Mouse (Mus musculus) kidney, postnatal 0 days (tissue): ENCODE measurements around the gene Samd4b. TPM values are rescaled to one million over a fixed set of nuclear protein-coding genes. Genes with fewer than 3 reads are reported as not detected.
"Not testable (repeated sequence)": the region's sequence is repeated elsewhere in the genome, so short reads cannot be mapped to it uniquely, and the experiment has no call there.

ENCODE experiments used
- ATAC-seq: fragments of 200-750 bp; cut with Nextera tagmentation; replicated peaks from 2 replicates; pipeline ENCODE4 v1.8.0; 2017; ENCODE audit warnings: low read depth, moderate number of reproducible peaks, moderate TSS enrichment, moderate library complexity; ENCODE audit not compliant: low FRiP score
- DNase-seq: peaks from one replicate; pipeline ENCODE4 v3.0.0-alpha.2; 2016; ENCODE audit warnings: low spot score
- H3K27ac ChIP-seq: fragments of 300-500 bp; sonication (generic); 2 replicates; pipeline ENCODE4 v1.5.1; 2014; ENCODE audit warnings: mild to moderate bottlenecking
- H3K27me3 ChIP-seq: fragments of 300-500 bp; sonication (generic); 2 replicates; pipeline ENCODE4 v1.6.1; 2014; ENCODE audit warnings: low read length, mixed read lengths; ENCODE audit not compliant: insufficient read depth
- H3K36me3 ChIP-seq: fragments of 300-500 bp; sonication (generic); 2 replicates; pipeline ENCODE4 v1.6.1; 2014; ENCODE audit warnings: low read length, mixed read lengths; ENCODE audit not compliant: insufficient read depth
- H3K4me1 ChIP-seq: fragments of 300-500 bp; sonication (generic); replicated peaks from 2 replicates; pipeline ENCODE4 v1.6.1; 2014; ENCODE audit warnings: antibody characterized with exemption, low read length, mixed read lengths; ENCODE audit not compliant: insufficient read depth
- H3K4me2 ChIP-seq: fragments of 300-500 bp; sonication (generic); 2 replicates; pipeline ENCODE4 v1.6.1; 2014; ENCODE audit warnings: mild to moderate bottlenecking, low read length, moderate library complexity, mixed read lengths
- H3K4me3 ChIP-seq: fragments of 300-500 bp; sonication (generic); replicated peaks from 2 replicates; pipeline ENCODE4 v1.5.1; 2014; ENCODE audit warnings: low read depth, low read length
- H3K9ac ChIP-seq: fragments of 300-500 bp; sonication (generic); 2 replicates; pipeline ENCODE4 v1.6.1; 2014; ENCODE audit warnings: low read depth, low read length
- H3K9me3 ChIP-seq: fragments of 300-500 bp; sonication (generic); replicated peaks from 2 replicates; pipeline ENCODE4 v1.6.1; 2016; ENCODE audit warnings: low read length, inconsistent platforms, mixed read lengths
- CTCF ChIP-seq: IDR thresholded peaks from 2 replicates; pipeline ENCODE4 v1.5.1; 2016; ENCODE audit warnings: antibody characterized with exemption, low read depth, mild to moderate bottlenecking, moderate library complexity
- WGBS: fragments of 180-500 bp; shearing (Covaris S2); extraction: QIAGEN DNeasy Blood & Tissue Kit; methylation state at CpG from one replicate; pipeline ENCODE4 v1.1.7; 2014; 5-methylcytosine and 5-hydroxymethylcytosine counted together
- polyA plus RNA-seq: library from polyadenylated mRNA; unstranded; fragments of >200 nt; fragmentation: Nextera tagmentation; extraction: Ambion mirVana; gene quantifications from 2 replicates; pipeline ENCODE4 v1.2.1, GENCODE M21; 2015

Gene Samd4b
- polyA plus RNA-seq, 1 experiment from 2014 or later = 19.5 TPM

DNA sequence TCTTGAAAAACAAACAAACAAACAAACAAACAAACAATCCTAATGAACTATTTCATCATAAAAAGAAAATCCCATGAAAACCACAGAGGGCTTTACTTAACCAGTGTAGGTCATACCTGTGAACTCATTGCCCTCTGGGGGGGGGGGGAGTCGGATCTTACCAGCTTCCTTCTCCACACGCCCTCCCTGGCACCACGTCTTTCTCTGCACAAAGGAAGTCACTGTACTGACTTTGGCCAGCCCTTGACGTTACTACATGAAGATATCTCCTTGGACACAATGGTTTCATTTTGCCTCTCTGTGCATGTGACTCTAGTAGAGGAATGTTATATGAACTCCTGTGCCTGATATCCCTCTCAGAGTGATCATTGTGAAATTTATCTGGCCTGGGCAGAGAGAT lies 36.2 kb upstream of the Samd4b start:
- TF ChIP-seq CTCF = no peak
- DNase-seq (no peak), ATAC-seq (no peak)
- Histone ChIP-seq H3K9me3 (no peaks in the 10 kb centered on the region), H3K36me3 (no peaks in the 10 kb centered on the region), H3K4me3 (no peak overlapping the region), H3K9ac (no peak overlapping the region), H3K27me3 (peaks cover 23% of the 10 kb centered on the region), H3K4me1 (0 out of 2 replicates have a peak, but pooled peaks cover 4% of the 10 kb centered on the region), H3K4me2 (no peak overlapping the region), H3K27ac (no peak overlapping the region)
- WGBS = 78% methylated on average over 4 of the region's 4 CpGs

GRCm38 (mm10) chr7:28631073-28631472 lies 33.1 kb upstream of the Samd4b start, which contains the start of gene Acp7:
TSS of gene Acp7 (minus strand) at chr7:28631332.
- H3K4me3 ChIP-seq = no peak within 1 kb of the TSS; the same call in 1 of the 2 replicates
- no peak within 1 kb of the TSS for H3K27ac ChIP-seq
- DNase-seq (no peak), ATAC-seq (no peak)
- H3K36me3 ChIP-seq = no peaks in the 10 kb centered on the region
- no peak within 1 kb of the TSS for H3K9ac ChIP-seq
- TF ChIP-seq CTCF = no peak
- H3K4me1 ChIP-seq = 0 out of 2 replicates have a peak, but pooled peaks cover 4% of the 10 kb centered on the region
- peaks cover 23% of the 10 kb centered on the region for H3K27me3 ChIP-seq
- H3K4me2 ChIP-seq = peak within 1 kb of the TSS; percentile 40
- 32% methylated on average over 10 of the region's 10 CpGs for WGBS
- no peaks in the 10 kb centered on the region for H3K9me3 ChIP-seq

DNA sequence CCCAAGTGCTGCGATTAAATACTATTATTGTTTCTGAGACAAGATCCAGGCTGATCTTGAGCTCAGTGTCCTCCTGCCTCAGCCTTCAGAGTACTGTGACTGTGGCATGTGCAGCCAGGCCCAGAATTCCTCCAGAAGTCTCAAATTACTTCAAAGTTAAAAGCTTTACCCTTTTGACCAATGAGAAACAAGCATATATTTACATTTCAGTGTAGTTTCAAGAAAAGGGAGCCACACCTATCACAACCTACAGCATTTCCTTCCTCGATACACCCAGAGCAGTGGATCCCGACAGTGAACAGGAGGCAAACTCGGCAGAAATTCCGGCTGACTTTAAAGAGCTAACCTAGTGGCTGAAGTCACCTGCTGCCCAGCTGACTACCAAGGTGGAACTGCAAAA lies 26.8 kb upstream of the Samd4b start:
- H3K9me3 ChIP-seq = no peaks in the 10 kb centered on the region
- H3K4me2 ChIP-seq = no peak overlapping the region
- H3K27me3 ChIP-seq = peaks cover 3% of the 10 kb centered on the region; the same call in 1 of the 2 replicates
- no peaks in the 10 kb centered on the region for H3K36me3 ChIP-seq
- no peak for TF ChIP-seq CTCF
- no peak for DNase-seq
- no peaks in the 10 kb centered on the region for H3K4me1 ChIP-seq
- no peak overlapping the region for H3K27ac ChIP-seq
- no peak for ATAC-seq
- H3K9ac ChIP-seq = no peak overlapping the region
- WGBS = 73% methylated on average over 5 of the region's 5 CpGs
- no peak overlapping the region for H3K4me3 ChIP-seq

DNA sequence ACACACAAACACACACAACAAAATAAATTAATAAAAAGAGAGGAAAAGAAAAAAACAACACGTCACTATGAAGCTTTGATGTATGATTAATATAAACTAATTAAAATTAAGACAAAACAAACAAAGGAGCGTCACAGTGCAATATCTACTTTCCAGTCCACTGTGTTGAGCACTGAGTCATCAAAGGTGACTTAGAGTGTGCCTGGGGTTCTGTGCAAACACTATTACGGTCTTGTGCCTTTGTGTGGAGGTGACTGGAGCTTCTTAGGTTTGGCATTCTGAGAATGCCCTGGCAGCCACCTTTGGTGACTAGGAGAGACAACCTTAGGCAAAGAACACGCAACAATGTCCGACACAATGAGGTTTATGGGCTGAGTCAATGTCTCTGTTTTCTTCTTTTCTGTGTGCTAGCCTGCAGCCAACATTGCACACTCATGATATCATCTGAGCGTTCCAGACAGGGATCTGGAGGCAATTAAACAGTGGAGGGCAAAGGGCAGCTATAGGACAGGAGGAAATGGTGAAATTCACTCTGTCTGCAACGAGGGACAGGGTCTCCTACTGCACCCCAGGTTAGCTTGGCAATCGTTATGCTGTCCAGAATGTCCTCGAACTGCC lies 21.3 kb upstream of the Samd4b start:
- Histone ChIP-seq H3K9me3 (no peaks in the 10 kb centered on the region), H3K4me2 (no peak overlapping the region), H3K4me3 (no peak overlapping the region), H3K27ac (no peak overlapping the region), H3K4me1 (no peaks in the 10 kb centered on the region), H3K9ac (no peak overlapping the region), H3K36me3 (no peaks in the 10 kb centered on the region), H3K27me3 (no peaks in the 10 kb centered on the region)
- 50% methylated on average over 9 of the region's 9 CpGs for WGBS
- DNase-seq = no peak
- no peak for TF ChIP-seq CTCF
- ATAC-seq = no peak

GRCm38 (mm10) chr7:28605951-28606350 lies 8.0 kb upstream of the Samd4b start:
- H3K9ac ChIP-seq = no peak overlapping the region
- no peak for ATAC-seq
- no peak overlapping the region for H3K4me3 ChIP-seq
- TF ChIP-seq CTCF = no peak
- H3K4me2 ChIP-seq = no peak overlapping the region
- no peak overlapping the region for H3K27ac ChIP-seq
- H3K4me1 ChIP-seq = no peaks in the 10 kb centered on the region
- no peaks in the 10 kb centered on the region for H3K27me3 ChIP-seq
- DNase-seq = no peak
- no peaks in the 10 kb centered on the region for H3K36me3 ChIP-seq
- H3K9me3 ChIP-seq = no peaks in the 10 kb centered on the region
- 89% methylated on average over 8 of the region's 8 CpGs for WGBS

DNA sequence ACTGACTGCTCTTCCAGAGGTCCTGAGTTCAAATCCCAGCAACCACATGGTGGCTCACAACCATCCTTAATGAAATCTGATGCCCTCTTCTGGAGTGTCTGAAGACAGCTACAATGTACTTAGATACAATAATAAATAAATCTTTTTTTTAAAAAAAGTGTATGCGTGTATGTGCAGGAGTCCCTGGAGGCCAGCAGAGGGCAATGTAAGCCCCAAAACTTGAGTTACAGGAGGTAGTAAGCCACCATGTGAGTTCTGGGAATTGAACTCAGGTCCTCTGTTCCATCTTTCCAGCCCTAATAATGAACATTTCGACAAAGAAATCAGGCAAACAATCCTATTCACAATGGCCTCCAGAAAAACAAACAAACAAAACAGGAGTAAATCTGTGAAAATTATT lies 5.8 kb upstream of the Samd4b start:
- 72% methylated on average over 2 of the region's 2 CpGs for WGBS
- H3K9me3 ChIP-seq, H3K9ac ChIP-seq, H3K4me1 ChIP-seq, H3K4me3 ChIP-seq, DNase-seq, ATAC-seq, H3K27me3 ChIP-seq, H3K4me2 ChIP-seq, H3K27ac ChIP-seq, H3K36me3 ChIP-seq: not testable (repeated sequence)
- TF ChIP-seq CTCF = peak; percentile 48

- Histone ChIP-seq H3K27me3 (no peaks in the 10 kb centered on the region), H3K9ac (no peak overlapping the region), H3K4me3 (no peak overlapping the region), H3K27ac (no peak overlapping the region), H3K36me3 (no peaks in the 10 kb centered on the region), H3K9me3 (no peaks in the 10 kb centered on the region), H3K4me2 (no peak overlapping the region), H3K4me1 (no peaks in the 10 kb centered on the region)
- no peak for TF ChIP-seq CTCF
- DNase-seq = no peak
- WGBS = 79% methylated on average over 5 of the region's 5 CpGs
- ATAC-seq = no peak
Measured at GRCm38 (mm10) chr7:28603136-28603535, 5.2 kb upstream of the Samd4b start.
